Mouse (Mus musculus) lung, adult 2 months (tissue): ENCODE measurements around the gene S1pr1. TPM values are rescaled to one million over a fixed set of nuclear protein-coding genes. Genes with fewer than 3 reads are reported as not detected.

Experiments
- DNase-seq: peaks from one replicate; pipeline ENCODE4 v3.0.0; 2022
- H3K4me1 ChIP-seq: fragments of 200-500 bp; 2 replicates; pipeline ENCODE4 v1.6.1; 2011; ENCODE audit warnings: low read length; ENCODE audit not compliant: control insufficient read depth, insufficient read depth
- H3K4me3 ChIP-seq: fragments of 200-500 bp; replicated peaks from 2 replicates; pipeline ENCODE3; 2011; ENCODE audit warnings: low read depth, mild to moderate bottlenecking, control low read depth, low read length; ENCODE audit errors: extremely low read depth
- CTCF ChIP-seq: fragments of 200-500 bp; IDR thresholded peaks from 2 replicates; pipeline ENCODE4 v1.5.1; 2011; ENCODE audit warnings: mild to moderate bottlenecking, low read length, control low read depth; ENCODE audit not compliant: insufficient read depth
- POLR2A ChIP-seq: fragments of 200-500 bp; IDR thresholded peaks from 2 replicates; pipeline ENCODE4 v1.6.1; 2011; ENCODE audit warnings: low read depth, mild to moderate bottlenecking, control low read depth, low read length, borderline replicate concordance; ENCODE audit errors: extremely low read depth
- WGBS: fragments of 180-500 bp; shearing (Covaris S2); methylation state at CpG from one replicate; pipeline ENCODE4 v1.1.7; 2018; 5-methylcytosine and 5-hydroxymethylcytosine counted together
- polyA plus RNA-seq: library from polyadenylated mRNA; depleted of rRNA; stranded (reverse); fragments of >200 nt; gene quantifications from 2 replicates; pipeline ENCODE4 v1.2.3, GENCODE M21; 2012; rRNA removed

The S1pr1 gene
- polyA plus RNA-seq, 1 experiment = 230 TPM

DNA sequence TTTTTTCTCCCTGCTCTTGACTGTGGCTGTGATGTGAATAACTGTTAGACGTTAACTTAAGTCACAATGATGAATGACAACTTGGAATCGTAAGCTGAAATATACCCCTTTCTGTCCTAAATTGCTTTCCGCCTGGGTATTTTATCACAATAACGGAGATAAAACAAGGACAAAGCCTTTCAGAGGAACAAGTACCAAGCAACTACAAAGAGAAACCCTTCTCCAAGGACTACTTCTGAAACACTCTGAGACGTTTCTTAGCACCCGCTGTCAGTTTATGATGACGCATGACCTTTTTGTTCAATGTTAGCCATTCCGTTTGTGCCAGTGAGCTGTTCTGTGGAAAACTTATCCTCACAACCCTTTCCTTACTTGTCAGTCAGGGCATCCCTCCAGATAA lies 48.3 kb downstream of the S1pr1 start:
- Histone ChIP-seq H3K4me1 (no peaks in the 10 kb centered on the region), H3K4me3 (no peak overlapping the region)
- DNase-seq = no peak
- WGBS = 51% methylated on average over 8 of the region's 8 CpGs
- no peak for TF ChIP-seq POLR2A
- TF ChIP-seq CTCF = no peak

DNA sequence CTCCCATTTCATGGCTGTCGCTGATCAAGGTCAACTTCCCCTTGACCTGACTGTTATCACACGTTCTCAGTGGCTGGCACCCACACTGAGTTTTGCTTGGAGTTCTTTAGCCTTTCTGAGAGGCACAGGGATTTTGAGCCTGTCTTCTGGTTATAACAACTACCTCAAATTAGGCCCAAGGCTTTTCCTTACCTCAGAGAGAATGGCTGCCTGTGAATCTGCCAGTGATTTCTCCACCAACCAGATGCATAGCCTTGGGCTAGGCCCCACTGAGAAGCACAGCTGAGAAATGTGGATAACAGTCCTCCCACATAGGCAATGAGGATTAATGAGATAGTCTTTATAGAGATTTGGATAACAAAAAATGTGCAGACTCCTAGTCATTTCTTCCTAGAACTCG lies 50.4 kb downstream of the S1pr1 start:
- Histone ChIP-seq H3K4me3 (no peak overlapping the region), H3K4me1 (no peaks in the 10 kb centered on the region)
- no peak for DNase-seq
- TF ChIP-seq CTCF = no peak
- TF ChIP-seq POLR2A = no peak
- 65% methylated on average over 3 of the region's 3 CpGs for WGBS

DNA sequence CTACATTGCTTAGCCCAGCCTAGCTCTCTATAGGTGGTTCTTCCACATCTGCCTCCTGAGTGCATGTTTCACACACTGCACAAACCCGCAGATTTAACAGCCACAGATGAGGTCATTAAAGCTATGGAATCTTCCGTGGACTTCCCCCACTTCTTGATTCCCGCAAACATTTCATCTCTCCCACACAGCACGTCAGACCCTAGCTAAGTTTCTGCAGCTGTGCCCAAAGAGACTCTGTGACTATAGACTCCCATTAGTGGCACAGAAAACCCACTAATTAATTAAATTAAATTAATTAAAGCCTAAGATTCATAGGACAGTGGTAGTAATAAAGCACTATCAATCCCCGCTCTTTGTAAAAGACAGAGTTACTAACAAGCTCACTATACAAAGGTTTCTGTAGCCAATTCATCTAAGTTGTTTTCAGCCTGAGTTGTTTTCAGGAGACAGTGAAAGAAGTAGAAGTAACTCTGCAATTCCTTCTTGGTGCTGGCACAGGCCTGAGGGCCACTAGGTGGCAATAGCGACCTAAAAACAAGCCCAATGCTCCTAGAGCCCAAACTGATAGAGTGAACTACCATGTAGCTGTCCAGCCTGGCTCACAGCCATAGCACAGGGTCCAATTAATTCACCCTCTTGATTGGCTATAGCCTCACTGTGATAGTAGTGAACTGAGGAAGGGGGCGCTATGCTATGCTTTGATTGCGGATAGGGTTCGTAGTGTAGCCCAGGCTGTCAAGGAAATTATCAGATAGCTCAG lies 54.0 kb downstream of the S1pr1 start:
- WGBS = 52% methylated on average over 9 of the region's 9 CpGs
- peak; percentile 54 for DNase-seq
- Histone ChIP-seq H3K4me1 (no peaks in the 10 kb centered on the region), H3K4me3 (no peak overlapping the region)
- TF ChIP-seq CTCF = peak; percentile 90
- TF ChIP-seq POLR2A = no peak

Other genes with a start within 250 kb of the S1pr1 start
- 3.3 and 4.4 TPM in 2 replicates for gene Dph5, start 172.8 kb upstream of the S1pr1 start, polyA plus RNA-seq